Mouse (Mus musculus): ENCODE results near the gene Mrps36. TPM values are rescaled to one million over a fixed set of nuclear protein-coding genes. Genes with fewer than 3 reads are reported as not detected.
"Not testable (repeated sequence)": the region's sequence is repeated elsewhere in the genome, so short reads cannot be mapped to it uniquely, and the experiment has no call there.

Mrps36 gene
- polyA plus RNA-seq, 1 experiment from 2014 or later = 125 TPM

- Histone ChIP-seq H3K9ac (peak overlapping the region; percentile 71), H3K4me3 (peak overlapping the region; percentile 56), H3K9me3 (no peaks in the 10 kb centered on the region), H3K36me3 (replicated peaks) (peaks cover 5% of the 10 kb centered on the region; the same call in 1 of the 2 replicates), H3K27ac (peak overlapping the region; percentile 79), H3K27me3 (replicated peaks) (no peaks in the 10 kb centered on the region), H3K4me2 (peak overlapping the region; percentile 75), H3K4me1 (peaks cover 17% of the 10 kb centered on the region)
- WGBS = under 1% methylated on average over 30 of the region's 30 CpGs
- peak; percentile 92 for ATAC-seq (replicated peaks)
Observed at GRCm38 (mm10) chr13:100730153-100730860, 14.2 kb downstream of the Mrps36 start.

- 98% methylated on average over 4 of the region's 4 CpGs for WGBS
- H3K4me3 ChIP-seq = not testable (repeated sequence)
Observed at GRCm38 (mm10) chr13:100728530-100728929, 15.9 kb downstream of the Mrps36 start.

GRCm38 (mm10) chr13:100728086-100728485 lies 16.4 kb downstream of the Mrps36 start:
- Histone ChIP-seq H3K27me3 (replicated peaks) (no peaks in the 10 kb centered on the region), H3K9ac (no peak overlapping the region), H3K9me3 (no peaks in the 10 kb centered on the region), H3K4me3 (no peak overlapping the region), H3K36me3 (replicated peaks) (no peaks in the 10 kb centered on the region; the same call in 1 of the 2 replicates), H3K4me1 (peaks cover 25% of the 10 kb centered on the region), H3K27ac (no peak overlapping the region), H3K4me2 (no peak overlapping the region)
- WGBS = 95% methylated on average over 5 of the region's 5 CpGs
- ATAC-seq (replicated peaks) = no peak

More at GRCm38 (mm10) chr13:100728530-100728929, 15.9 kb downstream of the Mrps36 start:
- H3K9me3 ChIP-seq; H3K36me3 ChIP-seq (replicated peaks); H3K9ac ChIP-seq; H3K4me2 ChIP-seq; H3K27me3 ChIP-seq (replicated peaks); H3K27ac ChIP-seq; ATAC-seq (replicated peaks): not testable (repeated sequence)
- H3K4me1 ChIP-seq = peaks cover 25% of the 10 kb centered on the region

- peaks cover 2% of the 10 kb centered on the region; the same call in 1 of the 2 replicates for H3K36me3 ChIP-seq (replicated peaks)
- H3K4me2 ChIP-seq = no peak overlapping the region
- ATAC-seq (replicated peaks) = no peak
- WGBS = 86% methylated on average over 10 of the region's 10 CpGs
- no peak overlapping the region for H3K9ac ChIP-seq
- no peaks in the 10 kb centered on the region for H3K9me3 ChIP-seq
- no peaks in the 10 kb centered on the region for H3K27me3 ChIP-seq (replicated peaks)
- H3K4me3 ChIP-seq = no peak overlapping the region
- peaks cover 25% of the 10 kb centered on the region for H3K4me1 ChIP-seq
- H3K27ac ChIP-seq = no peak overlapping the region
Observed at GRCm38 (mm10) chr13:100725194-100725593, 19.3 kb downstream of the Mrps36 start.

- peak overlapping the region; percentile 25; the same call in 1 of the 2 replicates for H3K27ac ChIP-seq
- peak overlapping the region; percentile 8; the same call in 1 of the 2 replicates for H3K9ac ChIP-seq
- WGBS = 67% methylated on average over 7 of the region's 7 CpGs
- H3K9me3 ChIP-seq = no peaks in the 10 kb centered on the region
- no peak for ATAC-seq (replicated peaks)
- H3K4me1 ChIP-seq = peaks cover 17% of the 10 kb centered on the region
- no peak overlapping the region for H3K4me2 ChIP-seq
- H3K4me3 ChIP-seq = no peak overlapping the region
- peaks cover 7% of the 10 kb centered on the region; the same call in 1 of the 2 replicates for H3K36me3 ChIP-seq (replicated peaks)
- H3K27me3 ChIP-seq (replicated peaks) = no peaks in the 10 kb centered on the region
Observed at GRCm38 (mm10) chr13:100724051-100724754, 20.3 kb downstream of the Mrps36 start.

- Histone ChIP-seq H3K36me3 (replicated peaks) (peaks cover 24% of the 10 kb centered on the region), H3K9me3 (no peaks in the 10 kb centered on the region), H3K27me3 (replicated peaks) (no peaks in the 10 kb centered on the region), H3K4me3 (no peak overlapping the region), H3K27ac (no peak overlapping the region), H3K9ac (no peak overlapping the region), H3K4me2 (no peak overlapping the region), H3K4me1 (peaks cover 11% of the 10 kb centered on the region)
- no peak for ATAC-seq (replicated peaks)
- WGBS = 87% methylated on average over 5 of the region's 5 CpGs
Observed at GRCm38 (mm10) chr13:100721656-100722055, 22.8 kb downstream of the Mrps36 start.

- no peaks in the 10 kb centered on the region for H3K4me1 ChIP-seq
- no peak overlapping the region for H3K27ac ChIP-seq
- H3K36me3 ChIP-seq (replicated peaks) = peaks cover 62% of the 10 kb centered on the region
- ATAC-seq (replicated peaks) = no peak
- H3K4me3 ChIP-seq = no peak overlapping the region
- 90% methylated on average over 6 of the region's 6 CpGs for WGBS
- H3K9me3 ChIP-seq = no peaks in the 10 kb centered on the region
- H3K9ac ChIP-seq = no peak overlapping the region
- no peaks in the 10 kb centered on the region for H3K27me3 ChIP-seq (replicated peaks)
- no peak overlapping the region for H3K4me2 ChIP-seq
Observed at GRCm38 (mm10) chr13:100715467-100715866, 29.0 kb downstream of the Mrps36 start.

GRCm38 (mm10) chr13:100706206-100706605 lies 38.3 kb downstream of the Mrps36 start:
- Histone ChIP-seq H3K9ac (no peak overlapping the region), H3K4me1 (no peaks in the 10 kb centered on the region), H3K4me3 (no peak overlapping the region), H3K27me3 (replicated peaks) (no peaks in the 10 kb centered on the region), H3K36me3 (replicated peaks) (peaks cover 70% of the 10 kb centered on the region), H3K27ac (no peak overlapping the region), H3K9me3 (no peaks in the 10 kb centered on the region), H3K4me2 (no peak overlapping the region)
- WGBS = 98% methylated on average over 7 of the region's 7 CpGs
- ATAC-seq (replicated peaks) = no peak

GRCm38 (mm10) chr13:100703468-100703867 lies 41.0 kb downstream of the Mrps36 start:
- Histone ChIP-seq H3K9me3 (no peaks in the 10 kb centered on the region), H3K4me2 (no peak overlapping the region), H3K27ac (no peak overlapping the region), H3K36me3 (replicated peaks) (peaks cover 64% of the 10 kb centered on the region), H3K4me3 (no peak overlapping the region), H3K4me1 (no peaks in the 10 kb centered on the region), H3K9ac (no peak overlapping the region), H3K27me3 (replicated peaks) (no peaks in the 10 kb centered on the region)
- WGBS = 95% methylated on average over 2 of the region's 2 CpGs
- no peak for ATAC-seq (replicated peaks)

GRCm38 (mm10) chr13:100698866-100699265 lies 45.6 kb downstream of the Mrps36 start:
- WGBS = 96% methylated on average over 10 of the region's 10 CpGs
- H3K9me3 ChIP-seq = no peaks in the 10 kb centered on the region
- no peak overlapping the region for H3K4me2 ChIP-seq
- H3K4me3 ChIP-seq = no peak overlapping the region
- ATAC-seq (replicated peaks) = no peak
- no peaks in the 10 kb centered on the region for H3K4me1 ChIP-seq
- no peak overlapping the region for H3K9ac ChIP-seq
- H3K27ac ChIP-seq = no peak overlapping the region
- H3K27me3 ChIP-seq (replicated peaks) = no peaks in the 10 kb centered on the region
- H3K36me3 ChIP-seq (replicated peaks) = peaks cover 47% of the 10 kb centered on the region

GRCm38 (mm10) chr13:100697541-100697940 lies 46.9 kb downstream of the Mrps36 start:
- H3K9ac ChIP-seq = no peak overlapping the region
- no peak for ATAC-seq (replicated peaks)
- H3K4me3 ChIP-seq = no peak overlapping the region
- no peaks in the 10 kb centered on the region for H3K27me3 ChIP-seq (replicated peaks)
- no peaks in the 10 kb centered on the region for H3K4me1 ChIP-seq
- no peak overlapping the region for H3K27ac ChIP-seq
- H3K9me3 ChIP-seq = no peaks in the 10 kb centered on the region
- H3K4me2 ChIP-seq = no peak overlapping the region
- 98% methylated on average over 3 of the region's 3 CpGs for WGBS
- peaks cover 36% of the 10 kb centered on the region for H3K36me3 ChIP-seq (replicated peaks)

GRCm38 (mm10) chr13:100687513-100687912 lies 56.9 kb downstream of the Mrps36 start:
- Histone ChIP-seq H3K4me1 (no peaks in the 10 kb centered on the region), H3K4me2 (no peak overlapping the region), H3K4me3 (no peak overlapping the region), H3K9me3 (no peaks in the 10 kb centered on the region), H3K36me3 (replicated peaks) (no peaks in the 10 kb centered on the region), H3K27me3 (replicated peaks) (no peaks in the 10 kb centered on the region), H3K9ac (no peak overlapping the region), H3K27ac (no peak overlapping the region)
- no peak for ATAC-seq (replicated peaks)
- WGBS = 69% methylated on average over 7 of the region's 7 CpGs

Data from midbrain, embryonic 15.5 days (tissue).